Mouse (Mus musculus) liver, embryonic 16.5 days (tissue): Measurements from ENCODE around the gene Olfr800. TPM values are rescaled to one million over a fixed set of nuclear protein-coding genes. Genes with fewer than 3 reads are reported as not detected.

Experiments
- ATAC-seq: fragments of 200-750 bp; cut with Nextera tagmentation; 2 replicates; pipeline ENCODE4 v1.8.0; 2017; ENCODE audit warnings: low read depth, mild to moderate bottlenecking, moderate number of reproducible peaks, moderate library complexity
- H3K27ac ChIP-seq: fragments of 300-500 bp; sonication (generic); 2 replicates; pipeline ENCODE4 v1.5.1; 2014; ENCODE audit warnings: mild to moderate bottlenecking, low read length
- H3K27me3 ChIP-seq: fragments of 300-500 bp; sonication (generic); 2 replicates; pipeline ENCODE4 v1.6.1; 2014; ENCODE audit warnings: low read depth, low read length, mixed read lengths; ENCODE audit not compliant: control insufficient read depth, insufficient read depth
- H3K36me3 ChIP-seq: fragments of 300-500 bp; sonication (generic); 2 replicates; pipeline ENCODE4 v1.6.1; 2014; ENCODE audit warnings: mild to moderate bottlenecking; ENCODE audit not compliant: control insufficient read depth, insufficient read depth
- H3K4me1 ChIP-seq: fragments of 300-500 bp; sonication (generic); 2 replicates; pipeline ENCODE4 v1.6.1; 2014; ENCODE audit warnings: low read depth, low read length, mixed read lengths; ENCODE audit not compliant: control insufficient read depth
- H3K4me2 ChIP-seq: fragments of 300-500 bp; sonication (generic); 2 replicates; pipeline ENCODE4 v1.6.1; 2014; ENCODE audit warnings: low read depth, low read length, mixed read lengths
- H3K4me3 ChIP-seq: fragments of 300-500 bp; sonication (generic); 2 replicates; pipeline ENCODE4 v1.5.1; 2014; ENCODE audit warnings: low read depth, mild to moderate bottlenecking, low read length
- H3K9ac ChIP-seq: fragments of 300-500 bp; sonication (generic); 2 replicates; pipeline ENCODE4 v1.6.1; 2014; ENCODE audit warnings: low read depth, low read length
- H3K9me3 ChIP-seq: fragments of 300-500 bp; sonication (generic); replicated peaks from 2 replicates; pipeline ENCODE4 v1.6.1; 2016; ENCODE audit warnings: low read length; ENCODE audit not compliant: control insufficient read depth
- WGBS: fragments of 180-500 bp; shearing (Covaris S2); extraction: QIAGEN DNeasy Blood & Tissue Kit; methylation state at CpG from one replicate; pipeline ENCODE4 v1.1.7; 2014; ENCODE audit not compliant: insufficient replicate concordance; 5-methylcytosine and 5-hydroxymethylcytosine counted together
- polyA plus RNA-seq: library from polyadenylated mRNA; unstranded; fragments of >200 nt; fragmentation: Nextera tagmentation; extraction: Ambion mirVana; gene quantifications from 2 replicates; pipeline ENCODE4 v1.2.1, GENCODE M21; 2015

The Olfr800 gene
- polyA plus RNA-seq, 1 experiment from 2014 or later: not detected

DNA sequence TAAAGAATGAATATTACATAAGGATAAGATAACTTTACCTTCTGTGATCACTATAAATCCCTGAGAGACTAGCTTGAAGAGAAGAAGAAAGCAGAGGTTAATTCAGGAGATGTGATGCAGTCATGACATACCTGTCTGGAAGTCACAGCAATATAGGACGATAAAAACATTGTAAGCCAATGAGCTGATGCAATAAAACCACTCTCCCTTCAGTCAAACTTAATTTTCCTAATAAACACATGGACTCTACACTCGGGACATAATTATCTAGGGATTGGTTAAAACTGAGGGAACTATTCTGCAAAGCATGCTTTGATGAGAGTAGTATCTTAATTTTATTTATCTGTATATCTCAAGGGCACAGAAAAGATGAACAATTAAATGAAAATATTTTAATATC lies 36.7 kb downstream of the Olfr800 start, which contains the start of gene Olfr803:
Gene Olfr803 (minus strand): TSS at position 101 of the 400 bp plus-strand sequence.
- Histone ChIP-seq H3K9ac (no peak within 1 kb of the TSS), H3K27me3 (no peaks in the 10 kb centered on the region), H3K4me2 (no peak within 1 kb of the TSS), H3K4me1 (no peaks in the 10 kb centered on the region), H3K27ac (no peak within 1 kb of the TSS), H3K9me3 (no peaks in the 10 kb centered on the region), H3K4me3 (no peak within 1 kb of the TSS), H3K36me3 (no peaks in the 10 kb centered on the region)
- WGBS: 60% methylated on average over 2 of the region's 2 CpGs
- ATAC-seq: no peak

DNA sequence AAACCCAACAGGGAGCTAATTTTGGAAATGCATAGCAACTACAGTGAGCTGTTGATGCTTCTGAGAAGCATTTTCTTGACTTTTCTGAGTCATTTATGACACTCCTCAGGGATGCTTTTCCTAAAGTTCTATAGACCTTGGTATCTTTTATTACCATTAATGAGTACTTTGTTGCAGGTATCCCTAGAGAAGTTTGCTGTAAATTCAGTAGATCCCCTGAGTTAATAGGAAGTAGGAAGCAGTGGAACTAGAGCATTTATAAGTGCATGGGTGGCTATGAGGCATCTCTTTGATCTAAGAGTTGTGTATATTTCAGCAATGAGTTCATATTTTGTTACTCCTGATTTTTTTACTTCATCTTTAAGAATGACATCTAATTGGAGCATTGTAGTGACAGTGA lies 45.4 kb downstream of the Olfr800 start, which contains the start of gene Olfr804:
Gene Olfr804 (plus strand): TSS at position 301 of the 400 bp plus-strand sequence.
- Histone ChIP-seq H3K4me2 (no peak within 1 kb of the TSS), H3K36me3 (no peaks in the 10 kb centered on the region), H3K27ac (no peak within 1 kb of the TSS), H3K4me1 (no peaks in the 10 kb centered on the region), H3K9me3 (no peaks in the 10 kb centered on the region), H3K9ac (no peak within 1 kb of the TSS), H3K4me3 (no peak within 1 kb of the TSS), H3K27me3 (no peaks in the 10 kb centered on the region)
- no peak for ATAC-seq

Other genes with a start within 250 kb of the Olfr800 start
- gene Olfr786, start 230.4 kb upstream of the Olfr800 start, polyA plus RNA-seq: not detected in 2 replicates
- not detected in 2 replicates for gene Olfr787, start 195.8 kb upstream of the Olfr800 start, polyA plus RNA-seq
- not detected in 2 replicates for gene Olfr788, start 186.7 kb upstream of the Olfr800 start, polyA plus RNA-seq
- not detected in 2 replicates for gene Olfr789, start 172.9 kb upstream of the Olfr800 start, polyA plus RNA-seq
- not detected in 2 replicates for gene Olfr790, start 159.2 kb upstream of the Olfr800 start, polyA plus RNA-seq
- not detected in 2 replicates for gene Olfr791, start 135.9 kb upstream of the Olfr800 start, polyA plus RNA-seq
- gene Olfr792, start 118.5 kb upstream of the Olfr800 start, polyA plus RNA-seq: not detected in 2 replicates
- not detected in 2 replicates for gene Olfr794, start 90.0 kb upstream of the Olfr800 start, polyA plus RNA-seq
- gene Olfr796, start 45.1 kb upstream of the Olfr800 start, polyA plus RNA-seq: not detected in 2 replicates
- not detected in 2 replicates for gene Olfr798, start 29.8 kb upstream of the Olfr800 start, polyA plus RNA-seq
- gene Olfr799, start 20.2 kb upstream of the Olfr800 start, polyA plus RNA-seq: not detected in 2 replicates
- not detected in 2 replicates for gene Olfr801, start 16.2 kb downstream of the Olfr800 start, polyA plus RNA-seq
- not detected in 2 replicates for gene Olfr802, start 30.5 kb downstream of the Olfr800 start, polyA plus RNA-seq
- gene Olfr803, start 36.6 kb downstream of the Olfr800 start, polyA plus RNA-seq: not detected in 2 replicates
- gene Olfr804, start 45.5 kb downstream of the Olfr800 start, polyA plus RNA-seq: not detected in 2 replicates
- not detected in 2 replicates for gene Olfr805, start 71.7 kb downstream of the Olfr800 start, polyA plus RNA-seq
- gene Olfr806, start 84.2 kb downstream of the Olfr800 start, polyA plus RNA-seq: not detected in 2 replicates
- gene Olfr807, start 100.1 kb downstream of the Olfr800 start, polyA plus RNA-seq: not detected in 2 replicates
- not detected in 2 replicates for gene Olfr808, start 107.8 kb downstream of the Olfr800 start, polyA plus RNA-seq
- not detected in 2 replicates for gene Olfr809, start 116.9 kb downstream of the Olfr800 start, polyA plus RNA-seq
- gene Olfr810, start 137.2 kb downstream of the Olfr800 start, polyA plus RNA-seq: not detected in 2 replicates
- not detected in 2 replicates for gene Olfr811, start 146.7 kb downstream of the Olfr800 start, polyA plus RNA-seq
- not detected in 2 replicates for gene Olfr812, start 188.4 kb downstream of the Olfr800 start, polyA plus RNA-seq
- not detected in 2 replicates for gene Olfr813, start 197.7 kb downstream of the Olfr800 start, polyA plus RNA-seq
- not detected in 2 replicates for gene Olfr814, start 222.2 kb downstream of the Olfr800 start, polyA plus RNA-seq
- gene Olfr815, start 248.2 kb downstream of the Olfr800 start, polyA plus RNA-seq: not detected in 2 replicates